Mouse (Mus musculus) C2C12 (cell line): ENCODE results near the gene Triap1.

Source experiments
- CTCF ChIP-seq: IDR thresholded peaks from one replicate; pipeline ENCODE4 v1.5.1; 2011; ENCODE audit not compliant: control insufficient read depth, insufficient read depth, insufficient read length
- FOSL1 ChIP-seq: IDR thresholded peaks from one replicate; pipeline ENCODE4 v1.8.0; 2011; ENCODE audit warnings: mild to moderate bottlenecking, low read length; ENCODE audit not compliant: poor library complexity, insufficient read depth, severe bottlenecking
- MAX ChIP-seq: IDR thresholded peaks from one replicate; pipeline ENCODE4 v1.6.1; 2011; ENCODE audit warnings: mild to moderate bottlenecking, control low read depth
- USF1 ChIP-seq: IDR thresholded peaks from one replicate; pipeline ENCODE4 v1.6.1; 2011; ENCODE audit warnings: low read depth, mild to moderate bottlenecking, control low read depth, moderate library complexity

- no peak for TF ChIP-seq CTCF
- no peak for TF ChIP-seq MAX
- TF ChIP-seq USF1 = peak; percentile 20
- TF ChIP-seq FOSL1 = no peak
Measured at GRCm38 (mm10) chr5:115373441-115374203, 32.6 kb downstream of the Triap1 start.
